9 mouse cellular contexts compared by ENCODE assay signal in the genomic region with DNA sequence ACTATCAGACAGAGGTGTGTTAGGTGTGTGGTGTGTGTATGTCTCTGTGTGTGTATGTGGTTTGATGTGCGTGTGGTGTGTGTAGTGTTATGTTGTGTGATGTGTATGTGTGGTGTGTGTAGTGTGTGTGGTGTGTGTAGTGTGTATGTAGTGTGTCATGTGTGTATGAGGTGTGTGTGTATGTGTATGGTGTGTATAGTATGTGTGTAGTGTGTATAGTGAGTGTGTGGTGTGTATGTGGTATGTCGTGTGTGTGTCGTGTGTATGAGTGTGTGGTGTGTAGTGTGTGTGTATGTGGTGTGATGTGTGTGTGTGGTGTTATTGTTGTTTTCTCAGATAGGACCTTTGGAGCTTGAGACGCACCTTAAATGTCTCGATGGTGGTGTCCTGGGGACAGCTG. TPM values are rescaled to one million over a fixed set of nuclear protein-coding genes. Genes with fewer than 3 reads are reported as not detected.
DNase-seq lines count a peak whose midpoint lies in the region; ATAC-seq and TF ChIP-seq lines count a peak whose summit lies in the region.
"Had no signal": no experiment of that assay in that cellular context is flagged by ENCODE, and none has a peak within 500 bp of the region (broad histone marks: within the 10 kb centered on the region; RNA-seq: fewer than 3 reads in every experiment).

No protein-coding gene starts in this region.

- H3K4me2 ChIP-seq in neural tube, embryonic 11.5 days (ENCODE audit: low read depth): no peak overlapping the region
- H3K4me2 ChIP-seq in liver, embryonic 16.5 days (ENCODE audit: low read depth, low read length): peak overlapping the region; percentile 85; the same call in 1 of the 2 replicates

- H3K27me3 ChIP-seq in cerebellum, adult 2 months (ENCODE audit: control insufficient read depth, insufficient read depth, low read length): no peaks in the 10 kb centered on the region
- no peaks in the 10 kb centered on the region for H3K27me3 ChIP-seq in neural tube, embryonic 11.5 days (ENCODE audit: control insufficient read depth, insufficient read depth, low read length)
- H3K27me3 ChIP-seq in liver, embryonic 16.5 days (ENCODE audit: control insufficient read depth, insufficient read depth, low read depth, low read length): no peaks in the 10 kb centered on the region

- WGBS in cerebellum, adult 2 months: 68% methylated on average over 5 of the region's 5 CpGs
- WGBS in neural tube, embryonic 11.5 days: 83% methylated on average over 5 of the region's 5 CpGs
- 68% methylated on average over 5 of the region's 5 CpGs for WGBS in liver, embryonic 16.5 days (ENCODE audit: insufficient replicate concordance)

- peak overlapping the region; percentile 73 for H3K27ac ChIP-seq in cerebellum, adult 2 months (ENCODE audit: insufficient read depth, low read length)
- H3K27ac ChIP-seq in neural tube, embryonic 11.5 days (ENCODE audit: low read depth, low read length): no peak overlapping the region
- H3K27ac ChIP-seq in liver, embryonic 16.5 days (ENCODE audit: low read length): no peak overlapping the region

- 0 out of 2 replicates have a peak, but pooled peaks have one; percentile 9 for ATAC-seq in neural tube, embryonic 11.5 days (ENCODE audit: insufficient read depth, low FRiP score, low TSS enrichment)
- no peak for ATAC-seq in liver, embryonic 16.5 days (ENCODE audit: low read depth)

- DNase-seq in cerebellum, adult 2 months: no peak
- DNase-seq in cerebellum, adult 8-10 months: no peak
- DNase-seq in neural tube, embryonic 11.5 days (ENCODE audit: low spot score): no peak
- no peak for DNase-seq in neural tube, embryonic 10.5 days (ENCODE audit: extremely low spot score, low spot score)
- no peak for DNase-seq in layer of hippocampus, postnatal 10 days (ENCODE audit: low spot score in 2 of 2)
- no peak for DNase-seq in cerebellum, postnatal 14 days
- DNase-seq in gastrocnemius, postnatal 14 days: no peak

- no peak for TF ChIP-seq POLR2A in cerebellum, adult 2 months (IDR thresholded peaks at IDR 0.05; ENCODE audit: borderline replicate concordance, insufficient read depth, low read length)

- no peak for TF ChIP-seq CTCF in cerebellum, adult 2 months (IDR thresholded peaks at IDR 0.05; ENCODE audit: borderline replicate concordance, insufficient read depth, low read depth, low read length)

- no peaks in the 10 kb centered on the region for H3K36me3 ChIP-seq in neural tube, embryonic 11.5 days (ENCODE audit: control insufficient read depth, insufficient read depth, low read length)
- no peaks in the 10 kb centered on the region for H3K36me3 ChIP-seq in liver, embryonic 16.5 days (ENCODE audit: control insufficient read depth, insufficient read depth)

- intact Hi-C loops in gastrocnemius, postnatal 14 days (cut with DNase I; ENCODE audit: low total_unique reads): no loop called here

- peaks cover 21% of the 10 kb centered on the region for H3K4me1 ChIP-seq in cerebellum, adult 2 months (ENCODE audit: control insufficient read depth, insufficient read depth, low read length)
- H3K4me1 ChIP-seq in neural tube, embryonic 11.5 days (ENCODE audit: control insufficient read depth, insufficient read depth, low read length): 0 out of 2 replicates have a peak, but pooled peaks cover 3% of the 10 kb centered on the region
- H3K4me1 ChIP-seq in liver, embryonic 16.5 days (ENCODE audit: control insufficient read depth, low read depth, low read length): peaks cover 11% of the 10 kb centered on the region

- H3K9me3 ChIP-seq in neural tube, embryonic 11.5 days (ENCODE audit: control insufficient read depth, low read length): no peaks in the 10 kb centered on the region
- no peaks in the 10 kb centered on the region for H3K9me3 ChIP-seq in liver, embryonic 16.5 days (replicated peaks; ENCODE audit: control insufficient read depth, low read length)

- no peak overlapping the region for H3K9ac ChIP-seq in neural tube, embryonic 11.5 days (ENCODE audit: low read length)
- no peak overlapping the region for H3K9ac ChIP-seq in liver, embryonic 16.5 days (ENCODE audit: low read depth, low read length)

- peak overlapping the region; percentile 60 for H3K4me3 ChIP-seq in cerebellum, adult 2 months (replicated peaks; ENCODE audit: insufficient read depth, low read depth, low read length)
- H3K4me3 ChIP-seq in neural tube, embryonic 11.5 days (ENCODE audit: low read depth, low read length): no peak overlapping the region; the same call in 1 of the 2 replicates
- H3K4me3 ChIP-seq in liver, embryonic 16.5 days (ENCODE audit: low read depth, low read length): peak overlapping the region; percentile 77

RNA-seq across cellular contexts. Expression of gene Def8, which starts 19.0 kb away (rescaled TPM):
- polyA plus RNA-seq in cerebellum, adult 2 months (2012; rRNA removed): 73.1 and 73.4 TPM in 2 replicates
- polyA plus RNA-seq in neural tube, embryonic 11.5 days (2014; fragmentation: Nextera tagmentation; extraction: Ambion mirVana): 36.5 and 41.7 TPM in 2 replicates
- 9.9 and 11.3 TPM in 2 replicates for polyA plus RNA-seq in liver, embryonic 16.5 days (2015; fragmentation: Nextera tagmentation; extraction: Ambion mirVana)
- total RNA-seq in layer of hippocampus, postnatal 10 days (2021): 10 to 100 TPM; 67.5 to 69.4 TPM
- 10 to 100 TPM; 36.2 to 36.3 TPM for total RNA-seq in gastrocnemius, postnatal 14 days (2021)

RNA-seq across cellular contexts. Expression of gene Tubb3, which starts 31.1 kb away (rescaled TPM):
- polyA plus RNA-seq in cerebellum, adult 2 months (2012; rRNA removed): 670 and 684 TPM in 2 replicates
- polyA plus RNA-seq in neural tube, embryonic 11.5 days (2014; fragmentation: Nextera tagmentation; extraction: Ambion mirVana): 872 and 1,012 TPM in 2 replicates
- polyA plus RNA-seq in liver, embryonic 16.5 days (2015; fragmentation: Nextera tagmentation; extraction: Ambion mirVana): 0.35 and 0.64 TPM in 2 replicates
- 1,000 to 10,000 TPM; 1,031 to 1,094 TPM for total RNA-seq in layer of hippocampus, postnatal 10 days (2021)
- under 1 TPM in 1 of 2 experiments, not detected in 1; 0.16 TPM for total RNA-seq in gastrocnemius, postnatal 14 days (2021)

RNA-seq across cellular contexts. Expression of gene Afg3l1, which starts 35.4 kb away (rescaled TPM):
- polyA plus RNA-seq in cerebellum, adult 2 months (2012; rRNA removed): 28.2 and 32.5 TPM in 2 replicates
- 32.4 and 41.4 TPM in 2 replicates for polyA plus RNA-seq in neural tube, embryonic 11.5 days (2014; fragmentation: Nextera tagmentation; extraction: Ambion mirVana)
- polyA plus RNA-seq in liver, embryonic 16.5 days (2015; fragmentation: Nextera tagmentation; extraction: Ambion mirVana): 21.9 and 24.0 TPM in 2 replicates
- 10 to 100 TPM; 36.9 to 40.2 TPM for total RNA-seq in layer of hippocampus, postnatal 10 days (2021)
- 10 to 100 TPM; 35.4 to 36.3 TPM for total RNA-seq in gastrocnemius, postnatal 14 days (2021)

RNA-seq across cellular contexts. Expression of gene Mc1r, which starts 35.4 kb away (rescaled TPM):
- 0.05 and 0.06 TPM in 2 replicates for polyA plus RNA-seq in cerebellum, adult 2 months (2012; rRNA removed)
- polyA plus RNA-seq in neural tube, embryonic 11.5 days (2014; fragmentation: Nextera tagmentation; extraction: Ambion mirVana): 0.20 TPM in 1 of 2 replicates, not detected in the other
- polyA plus RNA-seq in liver, embryonic 16.5 days (2015; fragmentation: Nextera tagmentation; extraction: Ambion mirVana): not detected in 2 replicates
- total RNA-seq in layer of hippocampus, postnatal 10 days (2021): under 1 TPM in 1 of 2 experiments, not detected in 1; 0.09 TPM
- total RNA-seq in gastrocnemius, postnatal 14 days (2021): not detected
- polyA plus RNA-seq: small intestine, adult 2 months had no signal

Comparison
In these comparisons a context has a peak if more than half of its experiments do, and no peak if none do; other contexts are left out.
1. RNA of gene Tubb3, which starts 31.1 kb away (polyA plus RNA-seq): 872 to 1,012 TPM in neural tube, embryonic 11.5 days and 670 to 684 TPM in cerebellum, adult 2 months; 0.35 to 0.64 TPM in liver, embryonic 16.5 days; every median in the first group is over 100 times any median in the second.